Mouse (Mus musculus): ENCODE measurements at regions not wholly inside any gene's neighbourhood (a gene's known extent, or its start where the extent isn't known, plus 50 kb on each side); places are given as distances from the start of the nearest gene placed in this dataset.

DNA sequence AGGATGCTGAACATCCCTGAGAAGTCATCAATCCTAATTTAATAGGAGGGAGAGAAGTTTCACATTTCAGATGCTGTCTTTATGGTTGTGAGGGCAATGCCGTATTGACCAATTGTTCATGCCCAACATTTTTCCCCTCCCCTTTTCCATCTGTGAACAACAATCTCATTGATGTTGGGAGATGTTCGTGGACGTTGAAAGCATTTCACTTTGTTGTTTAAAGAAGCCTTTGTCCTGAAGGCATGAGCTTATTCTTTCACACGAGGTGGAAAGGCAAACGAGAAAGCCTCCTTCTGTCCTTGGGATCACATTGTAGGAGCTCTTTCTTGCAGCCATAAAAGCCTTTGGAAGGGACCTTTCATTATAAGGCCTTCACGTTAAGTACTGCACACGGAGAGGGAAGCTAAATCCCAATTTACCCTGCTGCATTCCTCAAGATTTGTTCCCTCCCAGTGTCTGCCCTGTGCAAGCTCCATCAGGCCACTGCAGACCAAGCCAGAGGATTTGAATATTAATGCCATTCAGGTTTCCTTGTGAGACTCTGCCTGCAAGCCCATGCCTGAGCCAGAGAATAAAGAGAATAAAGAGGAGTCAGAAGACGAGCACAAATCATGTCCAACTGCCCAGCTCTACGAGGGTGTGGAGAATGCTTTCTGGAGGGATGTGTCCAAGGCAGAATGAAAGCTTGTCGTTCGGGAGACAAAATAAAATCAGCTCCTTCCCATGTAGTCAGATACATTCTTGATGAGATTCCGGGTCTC is 195.4 kb downstream of the Tmem38b start:
- H3K4me2 ChIP-seq (ENCODE audit: low read depth, low read length): peak overlapping the region; percentile 19; the same call in 1 of the 2 replicates
- H3K27me3 ChIP-seq (ENCODE audit: control insufficient read depth, insufficient read depth, low read length): no peaks in the 10 kb centered on the region
- no peak overlapping the region for H3K4me3 ChIP-seq (replicated peaks; ENCODE audit: low read length)
- H3K9me3 ChIP-seq (replicated peaks; ENCODE audit: control insufficient read depth, low read length): no peaks in the 10 kb centered on the region
- no peak for ATAC-seq (ENCODE audit: insufficient read depth, low FRiP score)
- H3K9ac ChIP-seq (ENCODE audit: low read length): no peak overlapping the region
- H3K27ac ChIP-seq (ENCODE audit: low read length): peak overlapping the region; percentile 41; the same call in 1 of the 2 replicates
- H3K36me3 ChIP-seq (ENCODE audit: control insufficient read depth, insufficient read depth, low read length): no peaks in the 10 kb centered on the region
- 42% methylated on average over 12 of the region's 12 CpGs for WGBS
- H3K4me1 ChIP-seq (ENCODE audit: control insufficient read depth, insufficient read depth, low read length): no peaks in the 10 kb centered on the region

DNA sequence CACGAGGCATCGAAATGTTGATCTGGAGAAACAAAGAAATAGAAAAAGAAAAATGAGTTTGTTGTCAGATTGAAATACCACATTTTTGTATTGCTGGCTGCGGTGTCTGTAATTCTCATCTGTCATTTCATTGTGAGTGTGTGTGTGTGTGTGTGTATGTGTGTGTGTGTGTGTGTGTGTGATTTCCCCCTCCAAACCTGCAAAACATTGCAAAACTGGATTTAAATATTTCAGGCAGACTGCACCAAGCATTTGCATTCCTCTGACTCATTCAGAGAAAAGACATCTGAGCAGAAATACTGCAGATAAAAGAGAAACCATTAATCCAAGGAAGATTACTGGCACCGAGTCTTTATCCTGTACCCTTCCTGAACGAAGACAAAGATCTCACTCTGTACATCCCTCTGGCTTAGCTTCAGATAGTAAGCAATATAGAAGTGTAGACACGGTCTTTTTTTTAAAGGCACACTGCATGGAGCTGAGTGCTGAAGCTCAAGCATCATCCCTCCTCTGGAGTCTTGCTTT is 196.1 kb downstream of the Tmem38b start:
- Histone ChIP-seq H3K9me3 (replicated peaks; ENCODE audit: control insufficient read depth, low read length) (no peaks in the 10 kb centered on the region), H3K4me1 (ENCODE audit: control insufficient read depth, insufficient read depth, low read length) (no peaks in the 10 kb centered on the region), H3K36me3 (ENCODE audit: control insufficient read depth, insufficient read depth, low read length) (no peaks in the 10 kb centered on the region), H3K27me3 (ENCODE audit: control insufficient read depth, insufficient read depth, low read length) (no peaks in the 10 kb centered on the region), H3K4me2 (ENCODE audit: low read depth, low read length) (peak overlapping the region; percentile 19; the same call in 1 of the 2 replicates), H3K27ac (ENCODE audit: low read length) (peak overlapping the region; percentile 41; the same call in 1 of the 2 replicates), H3K9ac (ENCODE audit: low read length) (no peak overlapping the region), H3K4me3 (replicated peaks; ENCODE audit: low read length) (no peak overlapping the region)
- 46% methylated on average over 6 of the region's 6 CpGs for WGBS
- ATAC-seq (ENCODE audit: insufficient read depth, low FRiP score): no peak

DNA sequence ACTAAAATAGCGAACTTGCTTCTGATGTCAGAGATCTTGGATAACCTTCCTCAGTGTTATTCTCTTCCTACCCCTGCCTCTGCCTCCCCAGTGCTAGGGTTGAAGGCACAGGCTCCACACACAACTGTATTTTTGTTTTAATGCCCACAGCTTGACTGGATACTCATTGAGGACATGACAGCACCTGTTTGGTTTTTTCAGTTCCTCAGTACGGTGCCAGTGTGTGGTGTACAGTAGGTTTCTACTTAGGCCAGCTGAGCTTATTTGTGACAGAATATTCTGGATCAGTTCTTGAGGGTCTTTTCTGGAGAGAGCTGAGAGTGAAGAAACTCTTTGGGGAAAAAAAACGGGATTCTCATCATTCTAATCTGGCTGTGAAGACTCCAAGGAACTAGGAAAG is 201.1 kb downstream of the Tmem38b start:
- H3K27me3 ChIP-seq (ENCODE audit: control insufficient read depth, insufficient read depth, low read length): no peaks in the 10 kb centered on the region
- no peaks in the 10 kb centered on the region for H3K9me3 ChIP-seq (replicated peaks; ENCODE audit: control insufficient read depth, low read length)
- WGBS: 74% methylated on average over 3 of the region's 3 CpGs
- no peak overlapping the region for H3K4me2 ChIP-seq (ENCODE audit: low read depth, low read length)
- no peaks in the 10 kb centered on the region for H3K36me3 ChIP-seq (ENCODE audit: control insufficient read depth, insufficient read depth, low read length)
- no peak overlapping the region for H3K9ac ChIP-seq (ENCODE audit: low read length)
- no peak for ATAC-seq (ENCODE audit: insufficient read depth, low FRiP score)
- H3K4me1 ChIP-seq (ENCODE audit: control insufficient read depth, insufficient read depth, low read length): no peaks in the 10 kb centered on the region
- H3K4me3 ChIP-seq (replicated peaks; ENCODE audit: low read length): no peak overlapping the region
- H3K27ac ChIP-seq (ENCODE audit: low read length): no peak overlapping the region

DNA sequence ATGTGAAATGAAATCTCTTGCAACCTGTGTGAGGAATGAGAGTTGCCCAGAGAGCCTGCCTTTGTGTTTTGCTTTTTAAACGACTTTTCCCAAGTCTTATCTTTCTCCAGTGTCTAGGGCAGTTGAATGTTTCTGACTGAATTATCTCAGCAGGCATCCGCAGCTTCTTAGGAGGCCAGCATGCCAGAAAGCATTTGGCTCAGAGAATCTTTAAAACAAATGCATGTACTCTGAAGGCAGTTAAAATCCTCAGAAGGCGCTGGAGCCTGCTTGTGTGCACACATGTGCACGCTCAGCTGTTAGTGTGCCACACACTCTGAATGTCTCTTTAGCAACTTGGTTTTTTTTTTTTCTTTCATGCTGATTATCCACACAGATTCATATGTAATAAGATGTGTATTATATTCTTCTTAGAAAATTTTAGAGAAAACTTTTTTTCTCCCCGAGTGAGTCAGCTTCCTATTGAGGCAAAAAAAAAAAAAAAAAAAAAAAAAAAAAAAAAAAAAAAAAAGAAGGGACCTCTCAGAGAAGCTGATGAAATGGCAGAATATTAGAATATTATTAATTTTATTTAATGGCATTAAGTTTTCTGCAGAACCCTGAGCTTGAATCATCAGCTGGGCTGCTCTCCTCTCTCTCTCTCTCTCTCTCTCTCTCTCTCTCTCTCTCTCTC is 201.9 kb downstream of the Tmem38b start:
- 33% methylated on average over 5 of the region's 5 CpGs for WGBS
- no peaks in the 10 kb centered on the region for H3K4me1 ChIP-seq (ENCODE audit: control insufficient read depth, insufficient read depth, low read length)
- H3K27me3 ChIP-seq (ENCODE audit: control insufficient read depth, insufficient read depth, low read length): no peaks in the 10 kb centered on the region
- no peak overlapping the region for H3K4me3 ChIP-seq (replicated peaks; ENCODE audit: low read length)
- no peak overlapping the region for H3K27ac ChIP-seq (ENCODE audit: low read length)
- H3K36me3 ChIP-seq (ENCODE audit: control insufficient read depth, insufficient read depth, low read length): no peaks in the 10 kb centered on the region
- H3K4me2 ChIP-seq (ENCODE audit: low read depth, low read length): no peak overlapping the region
- no peak overlapping the region for H3K9ac ChIP-seq (ENCODE audit: low read length)
- H3K9me3 ChIP-seq (replicated peaks; ENCODE audit: control insufficient read depth, low read length): no peaks in the 10 kb centered on the region
- no peak for ATAC-seq (ENCODE audit: insufficient read depth, low FRiP score)

DNA sequence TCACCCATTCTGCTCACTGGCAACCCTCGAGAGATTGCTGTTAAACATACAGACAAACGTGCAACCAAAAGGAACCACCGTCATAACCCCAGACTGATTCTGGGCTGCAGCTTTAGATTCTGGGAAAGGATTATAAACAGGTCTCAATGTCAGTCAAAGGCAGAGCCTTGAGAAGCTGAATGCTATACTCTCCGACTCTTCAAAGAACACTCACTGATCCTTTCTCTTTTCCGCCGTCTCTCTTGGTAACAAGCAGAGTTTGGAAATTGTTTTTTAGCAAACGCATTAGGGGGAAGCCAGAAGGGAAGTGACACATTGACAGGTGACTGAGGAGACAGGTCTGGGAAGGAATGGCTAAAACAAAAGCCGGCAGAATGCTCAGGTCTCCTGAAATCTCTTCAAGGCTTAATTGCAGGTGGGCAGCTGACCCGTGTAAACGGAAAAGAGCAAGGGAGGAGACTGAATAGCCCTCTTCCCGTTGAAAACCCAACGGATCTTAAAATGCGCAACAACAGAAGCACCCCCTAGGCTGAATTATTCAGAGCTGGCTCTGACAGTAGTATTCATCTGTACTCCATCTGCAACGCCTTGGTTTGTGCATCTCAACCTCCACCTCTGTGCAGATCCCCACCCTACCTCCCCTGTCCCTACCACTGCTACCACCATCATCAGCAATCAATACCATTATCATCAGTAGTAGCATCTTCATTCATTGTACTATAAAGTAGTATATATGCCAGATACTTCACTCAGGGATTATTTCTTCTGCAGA is 219.6 kb downstream of the Tmem38b start:
- 47% methylated on average over 14 of the region's 14 CpGs for WGBS
- Histone ChIP-seq H3K27me3 (ENCODE audit: control insufficient read depth, insufficient read depth, low read length) (no peaks in the 10 kb centered on the region), H3K4me2 (ENCODE audit: low read depth, low read length) (no peak overlapping the region), H3K9ac (ENCODE audit: low read length) (no peak overlapping the region), H3K9me3 (replicated peaks; ENCODE audit: control insufficient read depth, low read length) (no peaks in the 10 kb centered on the region), H3K4me1 (ENCODE audit: control insufficient read depth, insufficient read depth, low read length) (no peaks in the 10 kb centered on the region), H3K27ac (ENCODE audit: low read length) (no peak overlapping the region), H3K36me3 (ENCODE audit: control insufficient read depth, insufficient read depth, low read length) (no peaks in the 10 kb centered on the region), H3K4me3 (replicated peaks; ENCODE audit: low read length) (no peak overlapping the region)
- no peak for ATAC-seq (ENCODE audit: insufficient read depth, low FRiP score)

DNA sequence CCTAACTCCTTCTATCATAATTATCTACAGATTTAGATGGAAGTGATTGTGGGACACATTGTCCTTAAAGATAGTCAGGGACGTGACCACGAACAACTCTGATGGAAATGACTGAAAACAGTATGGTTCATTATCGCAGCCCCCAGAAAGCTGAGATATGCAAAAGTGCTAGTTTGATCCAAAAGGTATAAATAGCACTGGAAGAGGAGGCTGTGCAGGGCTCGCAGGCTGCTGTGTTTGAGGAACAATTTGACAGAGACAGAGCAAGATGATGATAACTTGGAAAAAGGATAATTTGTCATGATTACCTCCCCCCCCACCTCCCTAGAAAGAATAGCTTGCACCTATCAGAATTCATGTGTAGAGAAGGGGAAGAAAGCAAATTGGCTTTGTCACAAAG is 238.5 kb downstream of the Tmem38b start:
- H3K9ac ChIP-seq (ENCODE audit: low read length): no peak overlapping the region
- H3K9me3 ChIP-seq (replicated peaks; ENCODE audit: control insufficient read depth, low read length): no peaks in the 10 kb centered on the region
- no peak overlapping the region for H3K27ac ChIP-seq (ENCODE audit: low read length)
- 79% methylated on average over 4 of the region's 4 CpGs for WGBS
- H3K4me1 ChIP-seq (ENCODE audit: control insufficient read depth, insufficient read depth, low read length): no peaks in the 10 kb centered on the region
- H3K4me3 ChIP-seq (replicated peaks; ENCODE audit: low read length): no peak overlapping the region
- ATAC-seq (ENCODE audit: insufficient read depth, low FRiP score): no peak
- no peaks in the 10 kb centered on the region for H3K36me3 ChIP-seq (ENCODE audit: control insufficient read depth, insufficient read depth, low read length)
- H3K27me3 ChIP-seq (ENCODE audit: control insufficient read depth, insufficient read depth, low read length): no peaks in the 10 kb centered on the region
- H3K4me2 ChIP-seq (ENCODE audit: low read depth, low read length): no peak overlapping the region

DNA sequence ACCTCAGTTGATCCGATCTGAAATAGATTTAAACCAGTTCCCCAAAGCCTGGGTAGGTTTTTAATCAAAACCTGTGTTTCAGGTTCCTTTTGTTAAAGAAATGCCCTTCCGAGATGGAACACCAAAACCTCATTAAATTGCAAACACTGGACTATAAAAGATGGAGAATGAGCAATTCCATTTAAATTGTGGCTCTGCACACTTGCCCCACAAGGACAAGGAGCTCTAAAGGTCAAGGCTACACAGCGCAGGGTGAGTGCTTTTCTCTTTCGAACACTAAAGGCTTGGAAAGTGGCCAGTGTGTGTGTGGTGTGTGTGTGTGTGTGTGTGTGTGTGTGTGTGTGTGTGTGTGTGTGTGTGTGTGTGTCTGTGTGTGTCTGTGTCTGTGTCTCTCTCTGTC is 246.1 kb downstream of the Tmem38b start:
- Histone ChIP-seq H3K27me3 (ENCODE audit: control insufficient read depth, insufficient read depth, low read length) (no peaks in the 10 kb centered on the region), H3K27ac (ENCODE audit: low read length) (no peak overlapping the region)
- WGBS: 63% methylated on average over 4 of the region's 4 CpGs

DNA sequence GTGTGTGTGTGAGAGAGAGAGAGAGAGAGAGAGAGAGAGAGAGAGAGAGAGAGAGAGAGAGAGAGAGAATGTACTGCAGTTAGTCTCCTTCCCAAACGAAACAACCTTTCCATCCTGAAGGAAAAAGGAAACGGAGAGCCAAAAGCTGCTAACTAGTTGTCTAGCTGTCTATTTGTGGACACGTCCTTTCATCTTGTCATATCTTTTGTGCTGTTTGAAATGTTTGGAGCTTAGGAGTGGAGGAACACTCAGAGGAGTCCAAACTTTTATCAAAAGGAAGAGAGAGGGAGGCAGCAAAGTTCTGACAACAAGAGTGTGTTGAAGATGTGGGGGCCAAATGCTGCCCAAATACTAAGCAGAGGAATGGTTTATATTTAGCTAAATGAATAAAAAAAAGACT is 246.6 kb downstream of the Tmem38b start:
- Histone ChIP-seq H3K27ac (ENCODE audit: low read length) (no peak overlapping the region), H3K4me3 (replicated peaks; ENCODE audit: low read length) (no peak overlapping the region), H3K9ac (ENCODE audit: low read length) (no peak overlapping the region), H3K27me3 (ENCODE audit: control insufficient read depth, insufficient read depth, low read length) (no peaks in the 10 kb centered on the region), H3K4me2 (ENCODE audit: low read depth, low read length) (no peak overlapping the region), H3K9me3 (replicated peaks; ENCODE audit: control insufficient read depth, low read length) (peaks cover 8% of the 10 kb centered on the region; the same call in 1 of the 2 replicates), H3K36me3 (ENCODE audit: control insufficient read depth, insufficient read depth, low read length) (no peaks in the 10 kb centered on the region), H3K4me1 (ENCODE audit: control insufficient read depth, insufficient read depth, low read length) (no peaks in the 10 kb centered on the region)
- ATAC-seq (ENCODE audit: insufficient read depth, low FRiP score): no peak
- 55% methylated on average over 3 of the region's 3 CpGs for WGBS

More for the DNA sequence above, 246.1 kb downstream of the Tmem38b start:
- Histone ChIP-seq H3K4me1 (ENCODE audit: control insufficient read depth, insufficient read depth, low read length) (no peaks in the 10 kb centered on the region), H3K4me3 (replicated peaks; ENCODE audit: low read length) (no peak overlapping the region), H3K4me2 (ENCODE audit: low read depth, low read length) (no peak overlapping the region), H3K9me3 (replicated peaks; ENCODE audit: control insufficient read depth, low read length) (peaks cover 8% of the 10 kb centered on the region; the same call in 1 of the 2 replicates), H3K36me3 (ENCODE audit: control insufficient read depth, insufficient read depth, low read length) (no peaks in the 10 kb centered on the region), H3K9ac (ENCODE audit: low read length) (no peak overlapping the region)
- ATAC-seq (ENCODE audit: insufficient read depth, low FRiP score): no peak

DNA sequence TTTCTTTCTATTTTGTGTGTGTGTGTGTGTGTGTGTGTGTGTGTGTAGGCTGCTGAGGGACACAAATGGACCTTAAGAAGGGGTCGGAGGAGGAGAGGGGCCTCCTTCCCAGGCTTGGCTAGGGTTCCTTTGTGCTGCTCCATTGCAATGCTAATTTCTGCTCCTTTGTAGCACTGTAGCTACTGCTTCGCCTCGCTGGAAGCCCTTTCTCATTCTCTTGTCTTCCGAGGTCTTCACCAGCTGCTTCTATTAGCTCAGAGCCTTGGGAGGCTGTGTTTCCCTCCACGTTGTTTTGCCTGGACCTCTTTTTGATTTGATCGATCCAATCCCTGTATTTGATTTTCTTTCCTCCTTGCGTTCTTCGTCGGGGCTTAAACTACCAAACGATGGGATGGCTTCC is 247.1 kb downstream of the Tmem38b start:
- no peaks in the 10 kb centered on the region for H3K4me1 ChIP-seq (ENCODE audit: control insufficient read depth, insufficient read depth, low read length)
- 44% methylated on average over 10 of the region's 10 CpGs for WGBS
- H3K36me3 ChIP-seq (ENCODE audit: control insufficient read depth, insufficient read depth, low read length): no peaks in the 10 kb centered on the region
- no peak overlapping the region for H3K4me2 ChIP-seq (ENCODE audit: low read depth, low read length)
- peaks cover 8% of the 10 kb centered on the region; the same call in 1 of the 2 replicates for H3K9me3 ChIP-seq (replicated peaks; ENCODE audit: control insufficient read depth, low read length)
- no peak overlapping the region for H3K27ac ChIP-seq (ENCODE audit: low read length)
- no peak for ATAC-seq (ENCODE audit: insufficient read depth, low FRiP score)
- no peaks in the 10 kb centered on the region for H3K27me3 ChIP-seq (ENCODE audit: control insufficient read depth, insufficient read depth, low read length)
- H3K9ac ChIP-seq (ENCODE audit: low read length): no peak overlapping the region
- H3K4me3 ChIP-seq (replicated peaks; ENCODE audit: low read length): no peak overlapping the region

Data from stomach, embryonic 16.5 days (tissue).